Comparison of ENCODE assay signal across 15 mouse cellular contexts in genomic region chr4:68312751-68313150, GRCm38 (mm10).
"Had no signal": no experiment of that assay in that cellular context is flagged by ENCODE, and none has a peak within 500 bp of the region (broad histone marks: within the 10 kb centered on the region; RNA-seq: fewer than 3 reads in every experiment).

No protein-coding gene starts in this region.

- ATAC-seq: midbrain, embryonic 13.5 days; midbrain, embryonic 15.5 days had no signal

- H3K27me3 ChIP-seq: liver, embryonic 15.5 days; midbrain, embryonic 13.5 days; midbrain, embryonic 15.5 days; neural tube, embryonic 12.5 days; stomach, embryonic 15.5 days had no signal

- DNase-seq: lung, adult 18-20 months; lung, embryonic 14.5 days; lung, postnatal 10 days; lung, postnatal 4 days; right cerebral cortex, postnatal 14 days; thymus, adult 18-20 months; thymus, postnatal 14 days; thymus, postnatal 36 days had no signal

- H3K36me3 ChIP-seq: liver, embryonic 15.5 days; midbrain, embryonic 10.5 days; midbrain, embryonic 13.5 days; midbrain, embryonic 15.5 days; neural tube, embryonic 12.5 days; stomach, embryonic 15.5 days had no signal

- H3K4me3 ChIP-seq: liver, embryonic 15.5 days; midbrain, embryonic 10.5 days; midbrain, embryonic 13.5 days; midbrain, embryonic 15.5 days; neural tube, embryonic 12.5 days; stomach, embryonic 15.5 days had no signal

- H3K4me1 ChIP-seq: liver, embryonic 15.5 days; midbrain, embryonic 10.5 days; midbrain, embryonic 13.5 days; midbrain, embryonic 15.5 days; neural tube, embryonic 12.5 days; stomach, embryonic 15.5 days had no signal

- H3K9me3 ChIP-seq: liver, embryonic 15.5 days; midbrain, embryonic 10.5 days; midbrain, embryonic 13.5 days; midbrain, embryonic 15.5 days; neural tube, embryonic 12.5 days; stomach, embryonic 15.5 days had no signal

- H3K4me2 ChIP-seq: liver, embryonic 15.5 days; lung, embryonic 14.5 days; midbrain, embryonic 13.5 days; midbrain, embryonic 15.5 days; neural tube, embryonic 12.5 days; stomach, embryonic 15.5 days had no signal

- H3K9ac ChIP-seq: liver, embryonic 15.5 days; lung, embryonic 14.5 days; midbrain, embryonic 13.5 days; midbrain, embryonic 15.5 days; neural tube, embryonic 12.5 days; stomach, embryonic 15.5 days had no signal

- H3K27ac ChIP-seq: liver, embryonic 15.5 days; midbrain, embryonic 10.5 days; midbrain, embryonic 13.5 days; midbrain, embryonic 15.5 days; neural tube, embryonic 12.5 days; stomach, embryonic 15.5 days; stomach, postnatal 0 days had no signal
